Mouse (Mus musculus) ES-Bruce4 (cell line): ENCODE results near the gene Pcsk4.

Experiments used
- CTCF ChIP-seq: IDR thresholded peaks from one replicate; pipeline ENCODE4 v1.8.1; 2011; ENCODE audit warnings: low read depth, low read length
- EP300 ChIP-seq: IDR thresholded peaks from 2 replicates; pipeline ENCODE4 v1.6.1; 2011; ENCODE audit warnings: low read depth, low read length; ENCODE audit not compliant: insufficient read depth
- POLR2A ChIP-seq: IDR thresholded peaks from one replicate; pipeline ENCODE4 v1.8.1; 2011; ENCODE audit warnings: low read length; ENCODE audit not compliant: insufficient read depth

- TF ChIP-seq CTCF, result no peak
- TF ChIP-seq POLR2A, result no peak
- no peak for TF ChIP-seq EP300
Measured at GRCm38 (mm10) chr10:80341491-80342304, 12.4 kb upstream of the Pcsk4 start.
